Mouse (Mus musculus) liver, adult 2 months (tissue): ENCODE data around the gene Ythdf2.
A peak's percentile ranks its signal among the peaks of the same experiment; 100 is the strongest.

Source experiments
- CTCF ChIP-seq: fragments of 200-500 bp; IDR thresholded peaks from 2 replicates; pipeline ENCODE4 v1.5.1; 2011; ENCODE audit warnings: low read depth, low read length, control low read depth
- POLR2A ChIP-seq: fragments of 200-500 bp; IDR thresholded peaks from 2 replicates; pipeline ENCODE4 v1.6.1; 2011; ENCODE audit warnings: low read length, control low read depth; ENCODE audit not compliant: insufficient read depth; ENCODE audit errors: extremely low read depth

- TF ChIP-seq CTCF: peak; percentile 51
- TF ChIP-seq POLR2A: no peak
Measured at GRCm38 (mm10) chr4:132181721-132182658, 30.1 kb downstream of the Ythdf2 start.
